Mouse (Mus musculus): ENCODE measurements around the gene Gm10643.
A peak's percentile ranks its signal among the peaks of the same experiment; 100 is the strongest.

The Gm10643 gene

GRCm38 (mm10) chr8:84065037-84065436 is at the start of gene Gm10643:
Gene Gm10643, minus strand, starts transcription at chr8:84065137.
- no peak for DNase-seq (ENCODE audit: low spot score)

- DNase-seq (ENCODE audit: low spot score): no peak
Observed at GRCm38 (mm10) chr8:84106216-84107040, 41.5 kb upstream of the Gm10643 start.

GRCm38 (mm10) chr8:84105676-84106075 is 40.7 kb upstream of the Gm10643 start:
- no peak for DNase-seq (ENCODE audit: low spot score)

- peak; percentile 100 for DNase-seq (ENCODE audit: low spot score)
Observed at GRCm38 (mm10) chr8:84104697-84105609, 40.0 kb upstream of the Gm10643 start, which contains the start of gene Dcaf15. Gene Dcaf15, minus strand, starts transcription at chr8:84104768.

GRCm38 (mm10) chr8:84104221-84104620 is 39.3 kb upstream of the Gm10643 start:
- DNase-seq (ENCODE audit: low spot score): peak; percentile 90

- DNase-seq (ENCODE audit: low spot score): peak; percentile 77
Observed at GRCm38 (mm10) chr8:84103601-84104000, 38.7 kb upstream of the Gm10643 start.

GRCm38 (mm10) chr8:84101476-84102270 is 36.7 kb upstream of the Gm10643 start:
- DNase-seq (ENCODE audit: low spot score): no peak

GRCm38 (mm10) chr8:84098376-84098775 is 33.4 kb upstream of the Gm10643 start:
- DNase-seq (ENCODE audit: low spot score): no peak

GRCm38 (mm10) chr8:84096061-84096460 is 31.1 kb upstream of the Gm10643 start:
- no peak for DNase-seq (ENCODE audit: low spot score)

GRCm38 (mm10) chr8:84090585-84090984 is 25.6 kb upstream of the Gm10643 start:
- DNase-seq (ENCODE audit: low spot score): peak; percentile 45

- no peak for DNase-seq (ENCODE audit: low spot score)
Observed at GRCm38 (mm10) chr8:84089277-84089676, 24.3 kb upstream of the Gm10643 start.

- no peak for DNase-seq (ENCODE audit: low spot score)
Observed at GRCm38 (mm10) chr8:84087821-84088220, 22.9 kb upstream of the Gm10643 start.

- DNase-seq (ENCODE audit: low spot score): no peak
Observed at GRCm38 (mm10) chr8:84087156-84087555, 22.2 kb upstream of the Gm10643 start.

- DNase-seq (ENCODE audit: low spot score): no peak
Observed at GRCm38 (mm10) chr8:84084341-84085115, 19.6 kb upstream of the Gm10643 start.

GRCm38 (mm10) chr8:84083829-84084241 is 18.9 kb upstream of the Gm10643 start:
- DNase-seq (ENCODE audit: low spot score): peak; percentile 83

- DNase-seq (ENCODE audit: low spot score): no peak
Observed at GRCm38 (mm10) chr8:84079206-84079605, 14.3 kb upstream of the Gm10643 start.

GRCm38 (mm10) chr8:84076849-84077248 is 11.9 kb upstream of the Gm10643 start:
- DNase-seq (ENCODE audit: low spot score): no peak

- DNase-seq (ENCODE audit: low spot score): no peak
Observed at GRCm38 (mm10) chr8:84076412-84076811, 11.5 kb upstream of the Gm10643 start.

- peak; percentile 55 for DNase-seq (ENCODE audit: low spot score)
Observed at GRCm38 (mm10) chr8:84073230-84073976, 8.5 kb upstream of the Gm10643 start.

GRCm38 (mm10) chr8:84072321-84072720 is 7.4 kb upstream of the Gm10643 start:
- DNase-seq (ENCODE audit: low spot score): no peak

All from MN1 (cell line).